Mouse (Mus musculus): ENCODE results near the gene Dab1.

Dab1 gene

GRCm38 (mm10) chr4:103700392-103700791, 81.2 kb downstream of the Dab1 start:
- DNase-seq (ENCODE audit: low read depth) = no peak

GRCm38 (mm10) chr4:103702137-103702536, 83.0 kb downstream of the Dab1 start:
- DNase-seq (ENCODE audit: low read depth) = no peak

GRCm38 (mm10) chr4:103704477-103704876, 85.3 kb downstream of the Dab1 start:
- no peak for DNase-seq (ENCODE audit: low read depth)

GRCm38 (mm10) chr4:103706501-103706900, 87.3 kb downstream of the Dab1 start:
- DNase-seq (ENCODE audit: low read depth) = no peak

- DNase-seq (ENCODE audit: low read depth) = no peak
These were observed 88.0 kb downstream of the Dab1 start for GRCm38 (mm10) chr4:103707140-103707539.

- DNase-seq (ENCODE audit: low read depth) = no peak
These were observed 92.2 kb downstream of the Dab1 start for GRCm38 (mm10) chr4:103711353-103711752.

- no peak for DNase-seq (ENCODE audit: low read depth)
These were observed 94.8 kb downstream of the Dab1 start for GRCm38 (mm10) chr4:103713921-103714320.

- DNase-seq (ENCODE audit: low read depth) = no peak
These were observed 95.8 kb downstream of the Dab1 start for GRCm38 (mm10) chr4:103714991-103715390.

GRCm38 (mm10) chr4:103715568-103715967, 96.4 kb downstream of the Dab1 start:
- DNase-seq (ENCODE audit: low read depth) = no peak

GRCm38 (mm10) chr4:103722738-103723137, 103.6 kb downstream of the Dab1 start:
- no peak for DNase-seq (ENCODE audit: low read depth)

- no peak for DNase-seq (ENCODE audit: low read depth)
These were observed 107.3 kb downstream of the Dab1 start for GRCm38 (mm10) chr4:103726486-103726885.

GRCm38 (mm10) chr4:103737185-103737584, 118.0 kb downstream of the Dab1 start:
- DNase-seq (ENCODE audit: low read depth) = no peak

GRCm38 (mm10) chr4:103751249-103751855, 132.2 kb downstream of the Dab1 start:
- DNase-seq (ENCODE audit: low read depth) = no peak

- no peak for DNase-seq (ENCODE audit: low read depth)
These were observed 135.4 kb downstream of the Dab1 start for GRCm38 (mm10) chr4:103754561-103754960.

- no peak for DNase-seq (ENCODE audit: low read depth)
These were observed 138.1 kb downstream of the Dab1 start for GRCm38 (mm10) chr4:103757241-103757640.

- no peak for DNase-seq (ENCODE audit: low read depth)
These were observed 143.3 kb downstream of the Dab1 start for GRCm38 (mm10) chr4:103762416-103762815.

GRCm38 (mm10) chr4:103775712-103776111, 156.6 kb downstream of the Dab1 start:
- DNase-seq (ENCODE audit: low read depth) = no peak

- DNase-seq (ENCODE audit: low read depth) = no peak
These were observed 162.2 kb downstream of the Dab1 start for GRCm38 (mm10) chr4:103781398-103781797.

- DNase-seq (ENCODE audit: low read depth) = no peak
These were observed 164.5 kb downstream of the Dab1 start for GRCm38 (mm10) chr4:103783561-103784247.

- no peak for DNase-seq (ENCODE audit: low read depth)
These were observed 174.6 kb downstream of the Dab1 start for GRCm38 (mm10) chr4:103793589-103794312.

GRCm38 (mm10) chr4:103796416-103796815, 177.3 kb downstream of the Dab1 start:
- no peak for DNase-seq (ENCODE audit: low read depth)

GRCm38 (mm10) chr4:103802439-103802838, 183.3 kb downstream of the Dab1 start:
- no peak for DNase-seq (ENCODE audit: low read depth)

- no peak for DNase-seq (ENCODE audit: low read depth)
These were observed 185.3 kb downstream of the Dab1 start for GRCm38 (mm10) chr4:103804461-103804860.
